Mouse (Mus musculus) intestine, embryonic 14.5 days (tissue): ENCODE results near the gene S1pr5. TPM values are rescaled to one million over a fixed set of nuclear protein-coding genes. Genes with fewer than 3 reads are reported as not detected.

ENCODE experiments used
- ATAC-seq: fragments of 200-750 bp; cut with Nextera tagmentation; replicated peaks from 2 replicates; pipeline ENCODE4 v1.8.0; 2017; ENCODE audit warnings: low read depth, moderate number of reproducible peaks, moderate TSS enrichment, moderate library complexity; ENCODE audit not compliant: low FRiP score, low TSS enrichment
- DNase-seq: peaks from one replicate; pipeline ENCODE4 v3.0.0-alpha.2; 2018; ENCODE audit warnings: low spot score
- H3K27ac ChIP-seq: fragments of 300-500 bp; sonication (generic); 2 replicates; pipeline ENCODE4 v1.5.1; 2014; ENCODE audit warnings: low read depth, mild to moderate bottlenecking, control low read depth
- H3K27me3 ChIP-seq: fragments of 300-500 bp; sonication (generic); replicated peaks from 2 replicates; pipeline ENCODE4 v1.6.1; 2014; ENCODE audit warnings: low read length, control low read depth; ENCODE audit not compliant: control insufficient read depth, insufficient read depth
- H3K36me3 ChIP-seq: fragments of 300-500 bp; sonication (generic); 2 replicates; pipeline ENCODE4 v1.6.1; 2014; ENCODE audit warnings: low read length, control low read depth; ENCODE audit not compliant: control insufficient read depth, insufficient read depth
- H3K4me1 ChIP-seq: fragments of 300-500 bp; sonication (generic); replicated peaks from 2 replicates; pipeline ENCODE4 v1.6.1; 2014; ENCODE audit warnings: low read length, control low read depth, mixed read lengths; ENCODE audit not compliant: control insufficient read depth, insufficient read depth
- H3K4me2 ChIP-seq: fragments of 300-500 bp; sonication (generic); 2 replicates; pipeline ENCODE4 v1.6.1; 2014; ENCODE audit warnings: low read length
- H3K4me3 ChIP-seq: fragments of 300-500 bp; sonication (generic); 2 replicates; pipeline ENCODE4 v1.5.1; 2014; ENCODE audit warnings: low read depth, low read length, control low read depth, mixed read lengths
- H3K9ac ChIP-seq: fragments of 300-500 bp; sonication (generic); 2 replicates; pipeline ENCODE4 v1.6.1; 2014; ENCODE audit warnings: mild to moderate bottlenecking, low read length
- H3K9me3 ChIP-seq: fragments of 300-500 bp; sonication (generic); 2 replicates; pipeline ENCODE4 v1.6.1; 2016; ENCODE audit warnings: low read length, control low read depth; ENCODE audit not compliant: control insufficient read depth
- WGBS: fragments of 180-500 bp; shearing (Covaris S2); extraction: QIAGEN DNeasy Blood & Tissue Kit; methylation state at CpG from one replicate; pipeline ENCODE4 v1.1.7; 2014; 5-methylcytosine and 5-hydroxymethylcytosine counted together
- polyA plus RNA-seq: library from polyadenylated mRNA; unstranded; fragments of >200 nt; fragmentation: Nextera tagmentation; extraction: Ambion mirVana; gene quantifications from 2 replicates; pipeline ENCODE4 v1.2.1, GENCODE M21; 2014

Gene S1pr5
- polyA plus RNA-seq, 1 experiment from 2014 or later, result 0.07 TPM

DNA sequence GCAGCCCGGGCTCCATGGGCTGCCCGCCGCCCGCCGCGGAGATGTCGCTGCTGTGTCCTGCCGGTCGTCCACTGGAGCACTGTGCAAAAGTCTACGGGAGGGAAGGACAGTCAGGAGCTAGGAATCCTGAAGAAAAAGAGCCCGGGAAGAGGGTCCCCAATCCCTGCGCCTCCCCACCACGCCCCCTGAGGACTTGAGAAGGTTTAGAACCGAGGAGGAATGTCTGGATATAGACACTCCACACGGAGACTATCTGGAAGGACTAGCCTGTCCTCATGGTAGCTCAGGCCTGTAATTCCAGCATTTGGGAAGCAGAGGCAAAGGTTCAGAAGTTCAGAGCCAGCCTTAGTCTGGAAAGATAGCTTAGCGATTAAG lies 3.1 kb downstream of the S1pr5 start:
- no peak overlapping the region for H3K9ac ChIP-seq

DNA sequence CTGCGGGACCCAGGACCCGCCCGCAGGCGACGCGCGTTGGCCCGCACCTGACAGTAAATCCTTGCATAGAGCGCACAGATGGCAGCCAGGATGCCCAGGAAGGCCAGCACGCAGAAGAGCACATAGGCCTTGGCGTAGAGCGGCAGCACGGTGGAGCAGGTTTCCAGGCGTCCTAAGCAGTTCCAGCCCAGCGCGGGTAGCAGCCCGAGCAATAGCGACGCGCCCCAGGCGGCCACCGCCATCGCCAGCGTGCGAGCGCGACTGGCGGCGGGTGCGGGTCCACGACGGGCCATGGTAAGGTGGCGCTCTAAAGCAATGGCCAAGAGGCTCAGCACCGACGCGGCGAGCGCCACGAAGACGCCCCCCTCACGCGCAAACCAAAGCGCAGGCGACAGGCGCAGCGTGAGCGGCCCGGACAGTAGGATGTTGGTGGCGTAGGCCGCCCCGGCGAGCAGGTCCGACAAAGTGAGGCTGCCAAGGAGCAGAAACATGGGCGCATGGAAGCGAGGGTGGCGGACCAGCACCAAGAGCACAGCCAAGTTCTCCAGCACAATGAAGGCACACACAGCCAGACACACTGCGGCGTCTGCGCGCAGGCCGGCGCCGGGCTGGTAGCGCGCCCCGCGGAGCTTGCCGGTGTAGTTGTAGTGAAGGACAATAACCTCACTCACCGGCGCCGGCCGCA lies 3.7 kb downstream of the S1pr5 start:
- H3K36me3 ChIP-seq, result no peaks in the 10 kb centered on the region
- peak overlapping the region; percentile 73 for H3K4me2 ChIP-seq
- H3K4me1 ChIP-seq, result peaks cover 12% of the 10 kb centered on the region
- DNase-seq (peak; percentile 78), ATAC-seq (no peak; the same call in 1 of the 2 replicates)
- H3K27ac ChIP-seq, result no peak overlapping the region
- 1% methylated on average over 72 of the region's 72 CpGs for WGBS
- peak overlapping the region; percentile 40 for H3K4me3 ChIP-seq
- H3K27me3 ChIP-seq, result peaks cover 66% of the 10 kb centered on the region
- no peaks in the 10 kb centered on the region for H3K9me3 ChIP-seq
- H3K9ac ChIP-seq, result peak overlapping the region; percentile 18; the same call in 1 of the 2 replicates

More for the DNA sequence above, 3.1 kb downstream of the S1pr5 start:
- H3K4me1 ChIP-seq, result peaks cover 11% of the 10 kb centered on the region
- no peak for ATAC-seq
- no peaks in the 10 kb centered on the region for H3K36me3 ChIP-seq
- H3K4me2 ChIP-seq, result peak overlapping the region; percentile 73
- DNase-seq, result no peak
- H3K4me3 ChIP-seq, result peak overlapping the region; percentile 40
- H3K27me3 ChIP-seq, result peaks cover 71% of the 10 kb centered on the region
- WGBS, result 3% methylated on average over 16 of the region's 16 CpGs
- H3K9me3 ChIP-seq, result no peaks in the 10 kb centered on the region
- H3K27ac ChIP-seq, result no peak overlapping the region

DNA sequence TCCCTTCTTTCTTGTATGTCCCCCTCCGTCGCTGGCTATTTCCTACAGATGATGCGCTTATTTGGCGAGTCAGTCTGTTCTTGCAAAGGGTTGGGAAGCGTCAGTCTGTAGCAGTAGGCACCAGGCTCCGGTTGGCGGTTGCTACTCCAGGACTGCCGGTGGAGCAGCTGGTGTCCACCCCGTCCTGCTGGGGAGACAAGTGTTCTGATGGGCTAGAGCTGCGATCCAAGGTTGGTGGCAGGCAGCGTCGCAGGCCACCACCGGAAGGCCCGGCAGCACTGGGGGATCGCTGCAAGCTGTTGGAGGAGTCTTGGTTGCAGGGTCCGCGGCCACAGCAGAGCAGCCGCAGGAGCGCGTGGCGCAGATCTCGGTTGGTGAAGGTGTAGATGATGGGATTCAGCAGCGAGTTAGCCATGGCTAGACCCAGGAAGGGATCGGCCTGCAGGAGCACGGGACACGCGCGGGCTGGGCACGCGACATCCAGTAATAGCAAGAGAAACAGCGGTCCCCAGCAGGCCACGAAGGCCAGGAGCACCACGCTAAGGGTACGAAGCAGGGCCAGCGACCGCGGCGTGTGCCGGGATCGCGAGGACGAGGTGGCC lies 4.3 kb downstream of the S1pr5 start:
- no peak for ATAC-seq
- H3K36me3 ChIP-seq, result no peaks in the 10 kb centered on the region
- H3K27me3 ChIP-seq, result peaks cover 60% of the 10 kb centered on the region
- DNase-seq, result no peak
- H3K27ac ChIP-seq, result no peak overlapping the region
- peak overlapping the region; percentile 73 for H3K4me2 ChIP-seq
- no peaks in the 10 kb centered on the region for H3K9me3 ChIP-seq
- WGBS, result 12% methylated on average over 42 of the region's 42 CpGs
- peaks cover 16% of the 10 kb centered on the region; the same call in 1 of the 2 replicates for H3K4me1 ChIP-seq
- H3K9ac ChIP-seq, result no peak overlapping the region; the same call in 1 of the 2 replicates
- H3K4me3 ChIP-seq, result peak overlapping the region; percentile 40

DNA sequence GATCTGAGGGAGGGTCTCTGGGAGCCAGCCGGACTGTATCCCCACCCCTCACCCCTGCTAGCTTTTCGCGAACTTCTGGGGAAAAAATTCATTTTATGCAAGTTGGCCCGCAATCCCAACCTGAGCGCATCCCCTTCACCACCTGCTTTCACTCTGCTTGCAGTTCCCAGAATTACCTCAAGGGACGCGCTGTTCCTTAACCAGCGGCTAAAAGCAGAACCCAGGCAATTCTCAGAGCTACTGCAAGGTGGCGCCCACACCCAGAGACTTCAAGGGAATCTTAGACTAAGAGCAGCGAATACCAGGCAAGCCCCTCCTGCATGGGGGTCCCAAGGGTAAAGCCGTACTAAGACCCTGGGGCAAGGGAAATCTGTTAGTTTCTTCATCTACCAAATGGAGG lies 6.9 kb downstream of the S1pr5 start:
- Histone ChIP-seq H3K4me3 (no peak overlapping the region), H3K27me3 (peaks cover 38% of the 10 kb centered on the region), H3K4me2 (no peak overlapping the region), H3K4me1 (peaks cover 28% of the 10 kb centered on the region), H3K9ac (no peak overlapping the region), H3K27ac (no peak overlapping the region), H3K36me3 (0 out of 2 replicates have a peak, but pooled peaks cover 3% of the 10 kb centered on the region), H3K9me3 (no peaks in the 10 kb centered on the region)
- DNase-seq (peak; percentile 93), ATAC-seq (no peak)
- 13% methylated on average over 11 of the region's 11 CpGs for WGBS

DNA sequence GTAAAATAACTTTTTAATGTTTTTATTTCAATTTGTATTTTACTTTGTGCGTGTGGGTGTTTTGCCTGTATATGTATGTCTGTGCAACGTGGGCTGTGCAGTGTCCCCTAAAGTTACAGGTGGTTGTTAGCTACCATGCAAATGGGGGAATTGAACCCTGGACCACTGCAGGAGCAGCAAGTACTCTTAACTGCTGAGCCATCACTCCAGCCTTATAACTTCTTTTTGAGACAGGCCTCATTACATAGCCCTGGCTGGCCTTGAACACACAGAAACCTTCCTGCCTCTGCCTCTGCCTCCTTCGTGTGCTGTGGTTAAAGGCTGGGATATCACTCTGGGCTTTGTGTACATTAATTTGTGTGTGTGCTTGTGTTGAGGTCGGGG lies 8.8 kb downstream of the S1pr5 start:
- no peak for DNase-seq
- peaks cover 19% of the 10 kb centered on the region for H3K27me3 ChIP-seq
- H3K4me2 ChIP-seq, result peak overlapping the region; percentile 92
- no peak for ATAC-seq
- H3K9ac ChIP-seq, result peak overlapping the region; percentile 95
- peaks cover 17% of the 10 kb centered on the region for H3K36me3 ChIP-seq
- H3K4me3 ChIP-seq, result peak overlapping the region; percentile 92
- no peaks in the 10 kb centered on the region for H3K9me3 ChIP-seq
- peaks cover 25% of the 10 kb centered on the region for H3K4me1 ChIP-seq
- no peak overlapping the region; the same call in 1 of the 2 replicates for H3K27ac ChIP-seq
- 30% methylated on average over 4 of the region's 4 CpGs for WGBS

DNA sequence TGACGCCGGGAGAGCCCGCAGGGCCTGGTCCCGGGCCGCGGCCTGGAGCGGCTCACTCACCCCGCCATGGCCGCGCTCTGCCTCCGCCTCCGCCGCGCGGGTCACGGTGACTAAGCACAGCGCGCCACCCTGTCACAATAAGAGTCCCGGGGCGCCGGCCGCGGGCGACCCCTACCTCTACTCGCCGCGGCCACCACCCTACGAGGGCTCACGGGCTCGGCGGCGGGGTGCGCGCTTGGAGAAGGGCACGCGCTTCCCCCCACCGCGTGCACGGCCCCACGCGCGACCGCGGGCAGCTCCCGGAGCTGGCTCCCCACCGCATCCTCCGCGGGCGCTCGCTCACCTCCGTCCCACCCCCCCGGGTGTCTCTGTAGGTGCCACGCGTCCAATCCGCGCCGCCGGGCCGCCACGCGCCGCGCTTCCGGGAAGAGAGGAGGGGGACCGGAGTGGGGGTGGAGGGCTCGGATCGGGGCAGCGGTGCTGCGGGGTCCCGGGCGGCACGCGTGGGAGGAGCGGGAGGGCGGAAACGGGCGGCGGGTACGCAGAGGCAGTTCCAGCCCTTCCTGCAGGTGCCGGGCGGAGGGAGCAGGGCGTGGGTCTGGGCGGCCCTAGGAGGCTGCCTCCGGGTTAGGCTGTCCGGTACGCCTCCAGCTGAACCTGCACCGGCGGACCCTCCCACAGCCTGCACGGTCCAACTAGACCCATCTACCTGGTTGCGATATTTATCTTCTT lies 9.3 kb downstream of the S1pr5 start, which contains the start of gene Keap1:
Gene Keap1, minus strand, starts transcription at position 629 of the 732 bp plus-strand sequence.
- H3K27me3 ChIP-seq, result peaks cover 14% of the 10 kb centered on the region
- peak within 1 kb of the TSS; percentile 95 for H3K9ac ChIP-seq
- H3K27ac ChIP-seq, result peak within 1 kb of the TSS; percentile 82
- peak; percentile 89 for DNase-seq
- no peaks in the 10 kb centered on the region for H3K9me3 ChIP-seq
- H3K4me3 ChIP-seq, result peak within 1 kb of the TSS; percentile 92
- peak; percentile 86 for ATAC-seq
- H3K4me1 ChIP-seq, result peaks cover 20% of the 10 kb centered on the region
- under 1% methylated on average over 84 of the region's 90 CpGs for WGBS
- H3K4me2 ChIP-seq, result peak within 1 kb of the TSS; percentile 92
- H3K36me3 ChIP-seq, result peaks cover 23% of the 10 kb centered on the region

DNA sequence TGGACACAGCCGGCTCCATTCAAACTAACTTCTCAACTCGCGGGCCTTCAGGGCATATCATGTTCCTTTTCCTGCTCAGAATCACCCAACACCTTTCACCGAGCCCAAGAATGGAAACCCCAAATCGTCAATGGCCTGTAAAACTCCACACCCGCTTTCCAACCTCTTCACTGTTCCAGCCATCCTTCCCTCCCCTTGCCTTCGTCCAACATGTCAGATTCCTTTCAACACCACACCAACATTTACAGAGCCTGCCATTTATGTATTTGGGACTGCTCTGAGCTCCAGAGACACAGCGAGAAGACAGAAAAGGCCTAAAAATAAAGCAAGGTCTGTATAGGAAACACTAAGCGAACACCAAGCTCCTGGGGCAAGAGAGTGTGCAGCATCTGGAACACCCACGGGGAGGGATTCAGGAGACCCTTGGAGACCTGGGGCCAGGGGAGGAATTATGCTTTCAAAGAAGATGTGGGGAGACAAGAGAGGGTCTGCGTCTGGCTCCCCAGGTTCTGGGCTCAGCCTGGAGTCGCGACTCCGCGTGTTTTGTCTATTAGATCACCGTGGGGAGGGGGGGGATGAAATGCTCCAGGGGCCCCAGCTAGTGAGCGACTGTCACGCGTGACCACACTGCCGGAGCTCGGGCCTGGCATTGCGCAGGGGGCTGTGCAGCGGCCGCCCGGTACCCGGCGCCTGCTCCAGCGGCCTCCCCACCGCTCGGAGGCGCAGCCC lies 10.1 kb downstream of the S1pr5 start:
- DNase-seq (peak; percentile 79), ATAC-seq (0 out of 2 replicates have a peak, but pooled peaks have one; percentile 0)
- Histone ChIP-seq H3K9ac (peak overlapping the region; percentile 95), H3K27me3 (peaks cover 6% of the 10 kb centered on the region), H3K9me3 (no peaks in the 10 kb centered on the region), H3K4me3 (peak overlapping the region; percentile 92), H3K4me1 (peaks cover 19% of the 10 kb centered on the region), H3K27ac (peak overlapping the region; percentile 82), H3K36me3 (peaks cover 30% of the 10 kb centered on the region), H3K4me2 (peak overlapping the region; percentile 92)
- WGBS, result 1% methylated on average over 24 of the region's 31 CpGs
